Mouse (Mus musculus): ENCODE data around the gene Dcaf8. TPM values are rescaled to one million over a fixed set of nuclear protein-coding genes. Genes with fewer than 3 reads are reported as not detected.

Dcaf8 gene
- polyA plus RNA-seq, 1 experiment from 2014 or later = 106 TPM

GRCm38 (mm10) chr1:172198316-172198715 lies 50.4 kb downstream of the Dcaf8 start:
- no peak overlapping the region for H3K4me2 ChIP-seq
- no peaks in the 10 kb centered on the region for H3K27me3 ChIP-seq (replicated peaks)
- H3K9ac ChIP-seq = no peak overlapping the region
- no peak overlapping the region for H3K4me3 ChIP-seq (replicated peaks)
- ATAC-seq (ENCODE audit: insufficient read depth, low FRiP score, low read depth) = no peak
- 88% methylated on average over 8 of the region's 8 CpGs for whole genome bisulfite sequencing
- H3K36me3 ChIP-seq = peaks cover 49% of the 10 kb centered on the region
- peaks cover 28% of the 10 kb centered on the region for H3K4me1 ChIP-seq
- no peak overlapping the region for H3K27ac ChIP-seq
- no peaks in the 10 kb centered on the region for H3K9me3 ChIP-seq

- Histone ChIP-seq H3K27me3 (replicated peaks) (no peaks in the 10 kb centered on the region), H3K4me3 (replicated peaks) (no peak overlapping the region), H3K4me1 (peaks cover 35% of the 10 kb centered on the region), H3K4me2 (no peak overlapping the region), H3K36me3 (peaks cover 43% of the 10 kb centered on the region), H3K27ac (no peak overlapping the region), H3K9ac (no peak overlapping the region), H3K9me3 (no peaks in the 10 kb centered on the region)
- no peak for ATAC-seq (ENCODE audit: insufficient read depth, low FRiP score, low read depth)
- 94% methylated on average over 4 of the region's 4 CpGs for WGBS
These were observed 51.1 kb downstream of the Dcaf8 start for GRCm38 (mm10) chr1:172198996-172199395.

- Histone ChIP-seq H3K4me1 (peaks cover 46% of the 10 kb centered on the region), H3K4me2 (no peak overlapping the region), H3K9ac (no peak overlapping the region), H3K36me3 (peaks cover 38% of the 10 kb centered on the region), H3K27me3 (replicated peaks) (no peaks in the 10 kb centered on the region), H3K9me3 (no peaks in the 10 kb centered on the region), H3K27ac (peak overlapping the region; percentile 21; the same call in 1 of the 2 replicates), H3K4me3 (replicated peaks) (no peak overlapping the region)
- WGBS = 70% methylated on average over 5 of the region's 5 CpGs
- ATAC-seq (ENCODE audit: insufficient read depth, low FRiP score, low read depth) = peak; percentile 59
These were observed 52.3 kb downstream of the Dcaf8 start for GRCm38 (mm10) chr1:172200161-172200560.

GRCm38 (mm10) chr1:172200871-172201447 lies 53.1 kb downstream of the Dcaf8 start:
- peak overlapping the region; percentile 17; the same call in 1 of the 2 replicates for H3K27ac ChIP-seq
- no peak overlapping the region for H3K9ac ChIP-seq
- WGBS = 38% methylated on average over 7 of the region's 7 CpGs

GRCm38 (mm10) chr1:172201967-172202880 lies 54.3 kb downstream of the Dcaf8 start:
- ATAC-seq (ENCODE audit: insufficient read depth, low FRiP score, low read depth) = no peak
- no peaks in the 10 kb centered on the region for H3K27me3 ChIP-seq (replicated peaks)
- H3K36me3 ChIP-seq = peaks cover 23% of the 10 kb centered on the region
- 21% methylated on average over 14 of the region's 14 CpGs for WGBS
- H3K27ac ChIP-seq = peak overlapping the region; percentile 74; the same call in 1 of the 2 replicates
- H3K4me3 ChIP-seq (replicated peaks) = no peak overlapping the region
- peaks cover 63% of the 10 kb centered on the region for H3K4me1 ChIP-seq
- peak overlapping the region; percentile 33 for H3K4me2 ChIP-seq
- no peak overlapping the region for H3K9ac ChIP-seq
- H3K9me3 ChIP-seq = no peaks in the 10 kb centered on the region

More at GRCm38 (mm10) chr1:172200871-172201447, 53.1 kb downstream of the Dcaf8 start:
- H3K27me3 ChIP-seq (replicated peaks) = no peaks in the 10 kb centered on the region
- peaks cover 54% of the 10 kb centered on the region for H3K4me1 ChIP-seq
- H3K36me3 ChIP-seq = peaks cover 35% of the 10 kb centered on the region
- H3K4me2 ChIP-seq = no peak overlapping the region
- ATAC-seq (ENCODE audit: insufficient read depth, low FRiP score, low read depth) = no peak
- H3K9me3 ChIP-seq = no peaks in the 10 kb centered on the region
- no peak overlapping the region for H3K4me3 ChIP-seq (replicated peaks)

- Histone ChIP-seq H3K4me2 (peak overlapping the region; percentile 33), H3K4me3 (replicated peaks) (no peak overlapping the region), H3K27me3 (replicated peaks) (no peaks in the 10 kb centered on the region), H3K4me1 (peaks cover 67% of the 10 kb centered on the region), H3K9me3 (no peaks in the 10 kb centered on the region), H3K27ac (peak overlapping the region; percentile 74), H3K9ac (no peak overlapping the region), H3K36me3 (peaks cover 15% of the 10 kb centered on the region; the same call in 1 of the 2 replicates)
- 27% methylated on average over 2 of the region's 2 CpGs for WGBS
- no peak for ATAC-seq (ENCODE audit: insufficient read depth, low FRiP score, low read depth)
These were observed 55.1 kb downstream of the Dcaf8 start for GRCm38 (mm10) chr1:172202894-172203522.

GRCm38 (mm10) chr1:172203566-172203965 lies 55.7 kb downstream of the Dcaf8 start:
- no peaks in the 10 kb centered on the region for H3K9me3 ChIP-seq
- no peak overlapping the region for H3K4me3 ChIP-seq (replicated peaks)
- peak overlapping the region; percentile 74 for H3K27ac ChIP-seq
- H3K9ac ChIP-seq = no peak overlapping the region
- peaks cover 11% of the 10 kb centered on the region; the same call in 1 of the 2 replicates for H3K36me3 ChIP-seq
- no peaks in the 10 kb centered on the region for H3K27me3 ChIP-seq (replicated peaks)
- peak overlapping the region; percentile 29 for H3K4me2 ChIP-seq
- no peak for ATAC-seq (ENCODE audit: insufficient read depth, low FRiP score, low read depth)
- 14% methylated on average over 4 of the region's 4 CpGs for WGBS
- peaks cover 67% of the 10 kb centered on the region for H3K4me1 ChIP-seq

GRCm38 (mm10) chr1:172204033-172204813 lies 56.3 kb downstream of the Dcaf8 start:
- no peaks in the 10 kb centered on the region for H3K27me3 ChIP-seq (replicated peaks)
- no peaks in the 10 kb centered on the region for H3K9me3 ChIP-seq
- 28% methylated on average over 9 of the region's 9 CpGs for WGBS
- H3K4me2 ChIP-seq = peak overlapping the region; percentile 63
- H3K4me3 ChIP-seq (replicated peaks) = no peak overlapping the region
- ATAC-seq (ENCODE audit: insufficient read depth, low FRiP score, low read depth) = no peak
- H3K36me3 ChIP-seq = peaks cover 11% of the 10 kb centered on the region; the same call in 1 of the 2 replicates
- H3K27ac ChIP-seq = peak overlapping the region; percentile 74
- peaks cover 67% of the 10 kb centered on the region for H3K4me1 ChIP-seq
- H3K9ac ChIP-seq = no peak overlapping the region

GRCm38 (mm10) chr1:172204814-172205740 lies 57.2 kb downstream of the Dcaf8 start:
- H3K27ac ChIP-seq = peak overlapping the region; percentile 82
- WGBS = 62% methylated on average over 15 of the region's 15 CpGs
- H3K9ac ChIP-seq = peak overlapping the region; percentile 44; the same call in 1 of the 2 replicates
- peaks cover 67% of the 10 kb centered on the region for H3K4me1 ChIP-seq
- H3K27me3 ChIP-seq (replicated peaks) = no peaks in the 10 kb centered on the region
- H3K4me3 ChIP-seq (replicated peaks) = peak overlapping the region; percentile 59
- peak overlapping the region; percentile 63 for H3K4me2 ChIP-seq
- H3K36me3 ChIP-seq = peaks cover 3% of the 10 kb centered on the region; the same call in 1 of the 2 replicates
- no peaks in the 10 kb centered on the region for H3K9me3 ChIP-seq
- no peak for ATAC-seq (ENCODE audit: insufficient read depth, low FRiP score, low read depth)

GRCm38 (mm10) chr1:172205741-172206087 lies 57.8 kb downstream of the Dcaf8 start:
- Histone ChIP-seq H3K27ac (peak overlapping the region; percentile 82), H3K9me3 (no peaks in the 10 kb centered on the region), H3K36me3 (0 out of 2 replicates have a peak, but pooled peaks cover 2% of the 10 kb centered on the region), H3K4me1 (peaks cover 63% of the 10 kb centered on the region), H3K9ac (peak overlapping the region; percentile 44; the same call in 1 of the 2 replicates), H3K4me2 (peak overlapping the region; percentile 63), H3K4me3 (replicated peaks) (peak overlapping the region; percentile 59), H3K27me3 (replicated peaks) (no peaks in the 10 kb centered on the region)
- WGBS = 12% methylated on average over 3 of the region's 3 CpGs
- no peak for ATAC-seq (ENCODE audit: insufficient read depth, low FRiP score, low read depth)

Measured in stomach, embryonic 15.5 days (tissue).